Mouse (Mus musculus) mouse trophoblast stem cell (cell line): Measurements from ENCODE around the gene Ttk.

Experiments
- in situ Hi-C, 2 experiments: fragments of 300-500 bp; cut with MseI, MboI; formaldehyde crosslinking; loops; 2 replicates in 1 of 2; 3 replicates in 1 of 2; pipeline ENCODE4 v1.15.1; 2025

Gene Ttk

DNA sequence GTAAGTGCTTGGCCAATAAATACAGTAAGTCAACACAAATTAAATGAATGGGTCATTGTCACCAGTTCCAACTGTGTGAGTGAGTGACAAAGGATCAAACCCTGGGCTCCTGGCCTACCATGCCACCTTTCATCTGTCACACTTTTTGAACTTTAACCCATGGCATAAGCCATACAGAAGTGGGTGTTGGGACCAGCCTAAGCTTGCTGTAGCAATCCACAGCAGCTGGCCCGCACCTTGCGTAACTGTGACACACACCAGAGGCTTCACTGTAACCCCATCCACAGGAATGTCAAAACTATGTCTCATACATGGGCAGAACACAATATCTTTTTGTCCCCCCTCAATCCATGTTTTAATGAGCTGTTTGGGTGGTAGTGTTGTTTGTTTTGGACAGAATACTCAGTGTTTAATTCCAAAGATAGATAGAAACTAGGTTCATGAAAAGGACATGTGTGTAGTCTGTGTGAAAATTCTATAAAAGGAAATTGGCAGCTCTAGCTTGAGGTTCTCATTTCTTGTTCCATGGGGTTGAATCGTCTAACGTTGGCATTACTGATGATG, 59.4 kb downstream of the Ttk start:
- in situ Hi-C loops, result no loop called here

DNA sequence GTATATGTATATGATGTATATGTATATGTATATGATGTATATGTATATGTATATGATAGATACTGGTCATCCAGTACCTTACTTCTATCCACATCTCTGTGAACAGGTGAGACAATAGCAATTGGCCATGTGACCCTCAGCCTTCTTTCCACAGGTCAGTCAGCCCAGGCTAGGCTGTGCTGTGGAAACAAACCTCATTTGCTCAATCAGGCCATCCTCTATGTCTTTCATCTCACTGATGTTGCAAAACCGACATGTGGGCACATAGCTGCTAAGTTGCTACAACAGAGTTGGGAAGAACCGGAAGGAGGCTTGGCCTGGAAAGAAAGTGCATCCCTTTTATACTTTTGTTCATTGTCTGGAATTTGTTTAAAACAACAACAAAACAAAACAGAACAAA, 67.6 kb downstream of the Ttk start:
- in situ Hi-C loops, result no loop called here

DNA sequence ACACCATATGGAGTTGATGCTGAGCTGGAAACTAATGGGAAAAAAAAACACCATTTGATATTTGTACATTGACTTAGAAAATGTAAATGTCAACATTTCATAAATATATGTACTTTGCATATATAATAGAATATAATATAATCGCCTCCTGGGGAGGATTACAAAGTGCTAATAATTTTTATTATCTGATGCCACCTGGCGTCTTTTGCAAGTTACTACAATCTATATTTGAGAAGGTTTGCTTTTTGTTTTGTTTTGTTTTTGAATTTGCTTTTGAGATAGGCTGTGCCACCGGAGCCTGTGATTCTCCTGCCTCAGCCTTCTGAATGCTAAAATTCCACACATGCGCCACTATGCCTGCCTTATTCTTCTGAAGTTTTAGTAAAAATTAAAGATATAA, 71.3 kb downstream of the Ttk start:
- in situ Hi-C loops, result no loop called here

DNA sequence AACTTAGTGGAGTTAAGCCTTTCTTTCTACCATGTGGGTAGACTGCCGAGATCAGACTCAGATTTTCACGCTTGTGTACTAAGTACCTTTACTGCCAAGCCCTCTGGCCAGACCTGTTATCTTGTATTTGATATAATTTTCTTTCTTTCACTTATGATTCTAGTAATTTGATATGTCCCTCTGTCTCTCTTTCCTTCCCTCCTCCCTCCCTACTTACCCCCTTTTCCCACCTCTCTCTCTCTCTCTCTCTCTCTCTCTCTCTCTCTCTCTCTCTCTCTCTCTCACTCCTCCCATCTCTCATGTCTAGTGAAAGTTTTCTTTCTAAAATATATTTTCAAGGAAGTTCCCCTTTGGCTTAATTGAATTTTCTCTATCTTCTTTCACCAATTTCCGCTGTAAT, 72.5 kb downstream of the Ttk start:
- in situ Hi-C loops, result no loop called here

DNA sequence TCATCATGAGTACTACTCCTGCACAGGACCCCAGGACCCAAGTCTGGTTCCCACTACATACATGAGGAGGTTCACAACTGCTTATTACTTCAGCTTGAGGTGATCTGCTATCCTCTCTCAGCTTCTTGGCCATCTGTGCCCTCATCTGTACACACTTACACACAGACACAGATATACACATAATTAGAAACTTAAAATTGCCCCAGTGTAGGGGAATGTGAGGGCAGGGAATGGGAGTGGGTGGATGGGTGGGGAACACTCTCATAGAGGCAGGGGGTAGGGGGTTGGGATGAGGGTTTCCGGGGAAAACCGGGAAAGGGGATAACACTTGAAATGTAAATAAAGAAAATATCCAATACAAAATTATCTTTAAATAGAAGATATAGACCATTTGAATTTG, 75.3 kb downstream of the Ttk start:
- in situ Hi-C loops, result no loop called here

DNA sequence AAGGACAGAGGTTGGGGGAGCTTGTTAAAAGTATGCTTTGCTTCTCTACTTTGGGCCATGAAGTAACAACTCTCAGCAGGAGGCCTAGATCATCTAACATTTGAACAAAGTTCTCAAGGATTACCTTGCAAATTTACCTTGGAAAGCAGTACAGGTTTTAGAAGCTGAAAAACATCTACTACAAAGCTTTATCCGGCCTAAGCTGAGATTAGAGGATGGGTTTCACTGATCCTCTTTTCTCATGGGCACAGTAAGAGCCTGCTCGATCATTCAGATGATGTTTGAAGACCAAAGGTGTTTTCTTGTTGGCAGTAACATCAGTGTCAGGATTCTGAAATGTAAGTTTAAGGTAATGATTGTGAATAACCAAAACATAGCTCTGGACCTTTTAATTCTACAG, 76.4 kb downstream of the Ttk start:
- in situ Hi-C loops, result no loop called here
